Mouse (Mus musculus) heart, adult 2 months (tissue): ENCODE results near the gene Sema3d.

Source experiments
- CTCF ChIP-seq: fragments of 200-600 bp; IDR thresholded peaks from 2 replicates; pipeline ENCODE4 v1.8.1; 2022; ENCODE audit warnings: antibody characterized with exemption, mild to moderate bottlenecking, moderate library complexity
- EP300 ChIP-seq: fragments of 200-500 bp; IDR thresholded peaks from 2 replicates; pipeline ENCODE4 v1.6.1; 2011; ENCODE audit warnings: low read depth, low read length, control low read depth; ENCODE audit not compliant: insufficient read depth
- POLR2A ChIP-seq: fragments of 200-500 bp; IDR thresholded peaks from 2 replicates; pipeline ENCODE4 v1.6.1; 2011; ENCODE audit warnings: mild to moderate bottlenecking, low read depth, low read length, control low read depth; ENCODE audit not compliant: insufficient read depth

DNA sequence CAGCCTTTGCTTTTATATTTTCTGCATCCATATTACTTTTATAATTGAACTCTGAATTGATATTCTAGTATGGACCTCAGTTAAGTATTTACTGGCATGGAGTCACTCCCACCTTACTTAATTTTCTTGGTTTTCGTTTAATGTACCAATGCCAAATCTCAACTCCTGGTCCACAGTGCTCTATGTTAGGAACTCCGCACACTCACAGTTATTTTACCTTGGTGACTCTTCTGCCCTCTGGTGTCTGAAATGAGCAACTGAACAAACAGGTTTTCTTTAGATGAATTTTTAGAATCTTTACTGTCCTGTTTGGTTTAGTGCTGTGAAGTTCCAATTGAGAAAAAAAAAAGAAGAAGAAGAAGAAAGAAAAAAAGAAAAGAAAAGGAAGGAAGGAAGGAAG is 174.7 kb downstream of the Sema3d start:
- TF ChIP-seq EP300 (no peak), CTCF (peak; percentile 73), POLR2A (no peak)
